Mouse (Mus musculus) lung, postnatal 10 days (tissue): ENCODE results near the gene Fnd3c2.
"Not testable (repeated sequence)": the region's sequence is repeated elsewhere in the genome, so short reads cannot be mapped to it uniquely, and the experiment has no call there.

ENCODE experiments used
- DNase-seq: peaks from one replicate; pipeline ENCODE4 v3.0.0; 2021

The Fnd3c2 gene

DNA sequence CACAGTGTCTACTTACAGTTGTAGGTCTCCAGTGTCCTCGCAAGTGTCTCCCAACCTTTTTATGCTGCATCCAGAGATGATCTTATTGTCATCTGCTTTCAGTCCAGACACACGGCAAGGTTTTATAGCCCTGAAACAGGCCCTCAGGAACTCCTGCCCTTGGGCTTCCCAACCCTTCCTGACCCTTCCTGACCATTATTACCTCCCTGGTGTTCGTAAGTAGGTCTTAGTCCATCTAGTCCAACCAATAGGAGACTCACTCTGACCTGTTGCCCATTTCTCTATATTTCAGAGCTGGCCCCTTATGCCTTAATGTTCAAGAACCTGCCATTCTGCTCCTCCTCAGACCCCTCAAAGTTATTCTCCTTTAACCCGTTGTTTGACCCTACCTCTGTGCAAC, at the start of gene Fnd3c2:
Fnd3c2 (minus strand) TSS at position 101 of the 400 bp plus-strand sequence.
- no peak for DNase-seq

DNA sequence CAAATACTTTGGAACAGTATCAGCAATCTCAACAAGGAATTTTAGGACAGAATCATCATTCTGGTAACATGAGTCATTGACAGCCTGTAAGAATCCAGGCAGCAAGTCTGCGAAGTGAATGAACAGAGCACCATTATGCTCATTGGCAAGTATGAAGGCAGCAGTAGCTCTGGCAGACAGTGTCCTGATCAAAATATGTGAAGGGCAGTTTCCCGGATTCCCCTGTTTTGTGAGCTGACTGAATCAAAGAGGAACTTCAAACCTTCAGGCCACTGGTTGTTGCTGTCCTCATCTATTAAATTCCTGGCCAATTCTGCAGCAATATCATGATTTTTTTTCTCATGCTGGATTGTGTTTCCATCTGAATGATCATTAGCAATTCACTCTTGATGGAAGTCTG, 29.3 kb upstream of the Fnd3c2 start:
- DNase-seq = no peak

DNA sequence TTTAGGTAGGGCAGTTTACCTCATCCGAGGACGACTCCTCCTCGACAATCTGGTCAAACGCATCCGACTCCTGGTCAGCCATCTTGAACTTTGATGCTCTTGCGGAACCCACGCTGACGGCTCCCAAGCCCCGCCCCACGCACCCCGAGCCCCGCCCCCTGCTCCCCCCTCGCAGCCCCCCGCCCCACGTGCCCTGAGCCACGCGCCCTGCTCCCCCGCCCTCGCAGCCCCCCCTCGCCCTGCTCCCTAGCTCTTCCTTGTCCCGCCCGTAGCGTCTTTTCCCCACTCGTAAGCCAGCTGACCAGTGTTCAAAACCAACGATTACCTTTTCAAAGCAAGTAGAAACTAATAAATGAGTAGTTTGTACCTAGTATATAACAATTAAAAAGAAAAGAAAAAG, 34.1 kb downstream of the Fnd3c2 start, which contains the start of gene Taf9b:
Taf9b (minus strand) TSS at position 101 of the 400 bp plus-strand sequence.
- no peak for DNase-seq

DNA sequence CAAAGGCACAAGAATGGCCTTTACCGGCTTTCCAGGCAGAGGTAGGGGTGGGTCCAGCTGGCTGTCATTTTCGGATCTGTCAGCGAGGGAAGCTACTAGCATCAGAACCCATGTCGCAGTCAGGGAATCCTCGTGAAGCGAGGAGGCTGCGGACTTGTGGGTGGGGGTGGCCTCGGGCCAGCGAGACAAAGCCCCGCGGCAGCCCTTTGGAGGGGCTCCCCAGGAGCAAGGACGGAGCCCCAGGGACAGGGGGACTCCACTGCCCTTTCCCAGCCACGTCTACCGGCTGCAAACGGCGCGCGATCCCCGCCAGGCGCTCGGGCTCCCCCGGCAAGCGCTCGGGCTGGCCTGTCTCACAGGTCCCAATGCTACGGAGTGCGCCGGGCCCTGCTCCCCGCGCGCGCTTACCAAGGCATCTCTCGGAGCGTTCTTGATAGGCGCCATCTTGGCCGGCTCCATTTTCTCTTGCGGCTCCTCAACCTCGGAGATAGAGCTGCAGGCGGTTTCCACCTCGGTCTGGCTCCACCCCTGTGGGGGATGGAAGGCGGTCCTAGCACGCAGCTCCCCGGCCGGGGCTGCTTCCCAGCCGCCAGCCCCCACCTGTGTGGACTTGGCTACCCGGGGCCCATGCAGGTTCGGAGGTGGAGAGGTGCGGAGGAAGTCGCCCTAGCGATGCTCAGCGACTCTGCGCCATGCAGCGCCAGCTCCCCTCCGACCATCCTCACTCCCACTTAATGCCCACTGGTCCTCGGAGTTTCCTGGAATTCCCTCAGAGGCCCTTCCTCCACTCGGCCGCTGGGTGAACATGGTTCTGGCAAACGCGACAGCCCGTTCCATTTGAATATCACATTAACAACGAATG, 35.8 kb downstream of the Fnd3c2 start:
- DNase-seq = peak; percentile 84

DNA sequence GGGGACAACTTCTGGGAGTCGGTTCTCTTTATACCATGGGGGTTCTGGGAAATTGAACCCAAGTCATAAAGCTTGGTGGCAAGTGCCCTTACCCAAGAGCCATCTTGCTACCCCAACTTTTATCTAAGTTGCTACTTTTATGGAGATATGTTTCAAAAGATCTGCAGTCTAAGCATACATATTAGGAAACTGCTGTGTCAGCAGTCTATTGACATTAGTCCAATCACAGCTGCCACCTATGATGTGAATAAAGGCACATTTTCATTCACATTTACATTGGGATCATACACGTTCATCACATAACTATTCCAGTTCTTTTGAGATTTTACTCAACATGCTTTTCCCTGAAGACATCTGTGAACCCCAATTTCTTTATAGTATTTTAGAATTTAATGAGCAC, 46.1 kb downstream of the Fnd3c2 start:
- no peak for DNase-seq

DNA sequence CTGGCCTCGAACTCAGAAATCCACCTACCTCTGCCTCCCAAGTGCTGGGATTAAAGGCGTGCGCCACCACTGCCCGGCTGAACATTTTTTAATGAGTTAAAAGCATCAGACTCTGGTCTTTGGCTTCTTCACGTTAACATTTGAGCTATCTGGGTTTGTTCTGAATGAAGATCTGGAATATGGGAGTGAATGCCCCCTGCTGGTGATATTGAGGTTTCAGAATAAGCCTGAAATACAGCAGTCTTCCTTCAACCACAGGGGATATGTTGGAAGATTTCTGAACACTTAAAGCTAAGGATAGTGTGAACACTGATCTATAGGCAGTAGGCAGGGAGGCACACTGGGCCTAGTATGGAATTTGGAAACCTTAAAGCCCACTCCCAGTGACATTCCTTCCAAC, 56.3 kb downstream of the Fnd3c2 start:
- no peak for DNase-seq

DNA sequence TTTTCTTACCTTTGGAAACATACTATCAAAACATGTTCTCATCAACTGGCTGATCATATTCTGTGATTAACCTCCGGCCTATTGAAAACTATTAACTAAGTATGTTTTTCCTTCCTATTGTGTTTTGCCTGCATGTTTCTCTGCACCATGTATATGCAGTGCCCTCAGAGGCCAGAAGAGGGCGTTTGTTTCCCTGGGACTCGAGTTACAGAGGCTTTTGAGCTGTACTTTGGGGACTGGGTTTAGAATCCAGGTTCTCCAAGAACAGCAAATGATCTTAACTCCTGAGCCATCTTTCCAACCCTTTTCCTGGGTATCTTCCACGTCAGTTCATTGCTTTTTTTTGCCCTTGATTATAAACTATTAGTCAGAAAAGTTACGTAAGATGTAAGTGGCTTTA, 57.9 kb downstream of the Fnd3c2 start:
- no peak for DNase-seq

DNA sequence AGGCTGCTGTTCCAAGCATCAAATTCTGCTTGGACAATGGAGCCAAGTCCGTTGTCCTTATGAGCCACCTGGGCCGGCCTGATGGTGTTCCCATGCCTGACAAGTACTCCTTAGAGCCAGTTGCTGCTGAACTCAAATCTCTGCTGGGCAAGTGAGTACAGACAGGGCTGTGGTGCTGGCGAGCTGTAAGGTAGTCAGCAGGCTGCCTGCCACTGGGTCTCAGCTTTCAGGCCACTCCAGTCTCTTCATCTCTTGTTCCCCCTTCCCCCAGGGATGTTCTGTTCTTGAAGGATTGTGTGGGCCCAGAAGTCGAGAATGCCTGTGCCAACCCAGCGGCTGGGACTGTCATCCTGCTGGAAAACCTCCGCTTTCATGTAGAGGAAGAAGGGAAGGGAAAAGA, 60.8 kb downstream of the Fnd3c2 start:
- not testable (repeated sequence) for DNase-seq

DNA sequence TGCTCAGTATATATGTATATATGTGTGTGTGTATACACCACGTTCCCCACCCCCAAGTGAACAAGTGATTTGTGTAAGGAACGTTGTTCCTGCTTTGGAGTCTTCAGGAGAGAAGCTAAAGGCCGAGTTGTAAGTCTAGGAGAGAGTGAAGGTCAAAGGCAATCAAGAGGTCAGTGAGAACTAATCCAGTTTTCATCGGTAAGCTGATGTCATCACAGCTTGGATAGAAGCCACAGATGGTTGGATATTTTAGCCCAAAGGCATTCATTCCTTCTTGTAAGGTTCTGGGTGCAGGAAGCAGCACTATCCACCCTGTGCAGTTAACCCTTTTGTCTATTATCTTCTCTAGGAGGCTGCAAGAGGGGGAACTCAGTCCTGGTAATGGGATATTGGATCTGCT, 65.1 kb downstream of the Fnd3c2 start:
- DNase-seq = no peak

DNA sequence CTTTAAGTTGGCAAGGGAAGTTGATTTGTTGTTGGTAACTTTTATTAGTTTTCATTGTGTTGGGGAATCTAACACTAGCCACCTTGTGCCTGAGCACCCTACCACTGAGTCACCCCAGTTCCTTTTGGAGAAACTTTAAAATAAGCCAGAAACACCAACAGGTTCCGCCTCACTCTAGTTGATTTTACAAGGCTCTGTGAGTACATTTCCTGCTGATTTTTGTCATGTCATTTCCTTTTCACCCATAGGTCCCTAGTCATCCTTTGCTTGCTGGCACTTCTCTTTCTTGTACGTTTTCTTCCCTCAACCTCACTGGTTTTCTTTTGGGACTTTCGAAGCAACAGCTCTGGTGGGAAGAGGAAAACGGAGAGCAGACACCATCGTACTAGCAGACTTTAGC, 65.8 kb downstream of the Fnd3c2 start:
- DNase-seq = no peak

DNA sequence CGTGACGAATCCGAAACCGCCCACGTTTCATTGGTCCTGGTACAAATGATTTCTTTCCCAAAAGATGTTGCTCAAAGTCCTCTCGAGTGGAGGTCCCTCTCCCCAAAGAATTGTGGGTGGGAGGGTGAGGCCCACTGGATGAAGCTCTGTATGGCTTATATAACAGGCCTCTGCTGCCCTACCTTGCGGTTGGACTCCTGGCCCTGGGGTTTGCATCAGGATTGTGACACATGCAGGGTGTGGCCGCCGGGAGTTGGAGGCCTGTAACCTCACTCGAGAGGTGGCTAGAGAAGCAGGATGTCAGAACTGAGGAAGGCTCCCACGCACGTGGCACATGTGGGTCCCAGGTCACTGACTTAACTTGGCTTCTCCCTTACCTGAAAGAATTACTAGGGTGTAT, 67.4 kb downstream of the Fnd3c2 start:
- DNase-seq = peak; percentile 6

DNA sequence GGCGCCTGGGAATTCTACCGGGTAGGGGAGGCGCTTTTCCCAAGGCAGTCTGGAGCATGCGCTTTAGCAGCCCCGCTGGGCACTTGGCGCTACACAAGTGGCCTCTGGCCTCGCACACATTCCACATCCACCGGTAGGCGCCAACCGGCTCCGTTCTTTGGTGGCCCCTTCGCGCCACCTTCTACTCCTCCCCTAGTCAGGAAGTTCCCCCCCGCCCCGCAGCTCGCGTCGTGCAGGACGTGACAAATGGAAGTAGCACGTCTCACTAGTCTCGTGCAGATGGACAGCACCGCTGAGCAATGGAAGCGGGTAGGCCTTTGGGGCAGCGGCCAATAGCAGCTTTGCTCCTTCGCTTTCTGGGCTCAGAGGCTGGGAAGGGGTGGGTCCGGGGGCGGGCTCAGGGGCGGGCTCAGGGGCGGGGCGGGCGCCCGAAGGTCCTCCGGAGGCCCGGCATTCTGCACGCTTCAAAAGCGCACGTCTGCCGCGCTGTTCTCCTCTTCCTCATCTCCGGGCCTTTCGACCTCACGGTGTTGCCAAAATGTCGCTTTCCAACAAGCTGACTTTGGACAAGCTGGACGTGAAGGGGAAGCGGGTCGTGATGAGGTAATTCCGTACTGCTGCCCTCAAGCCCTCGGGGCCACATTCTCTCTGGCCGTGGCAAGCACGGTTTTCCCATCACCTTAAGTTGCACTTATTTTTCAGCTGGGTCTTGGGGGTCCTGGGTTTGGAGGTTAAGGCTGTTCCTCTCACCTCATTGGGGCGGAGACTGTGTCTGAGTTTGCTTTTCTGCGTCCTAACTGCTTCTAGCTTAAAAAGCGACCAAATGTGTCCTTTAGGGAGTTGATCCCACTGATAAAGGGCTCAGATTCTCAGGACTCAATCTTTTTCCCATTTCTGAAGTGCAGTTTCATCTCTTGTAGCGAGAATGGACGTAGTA, 68.2 kb downstream of the Fnd3c2 start, which contains the start of gene Pgk1:
Pgk1 (plus strand) TSS at position 388 of the 937 bp plus-strand sequence.
- DNase-seq = peak; percentile 95

DNA sequence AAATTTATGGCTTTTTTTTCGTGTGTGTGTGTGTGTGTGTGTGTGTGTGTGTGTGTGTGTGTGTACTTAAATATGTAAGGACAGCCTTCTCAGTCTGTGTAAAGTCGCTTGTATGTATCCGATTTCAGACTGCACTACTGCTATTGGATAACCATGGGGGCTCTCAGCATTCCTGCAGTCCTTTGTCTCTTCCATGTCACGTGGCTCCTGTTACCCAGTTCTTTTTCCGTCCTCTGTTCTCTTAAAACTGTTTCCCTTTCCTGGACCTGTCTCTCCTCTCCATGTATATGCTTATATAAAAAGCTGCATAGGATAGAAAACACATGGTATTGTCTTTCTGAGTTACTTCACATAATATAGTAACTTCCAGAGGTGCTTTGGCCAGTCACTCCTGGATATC, 69.5 kb downstream of the Fnd3c2 start:
- no peak for DNase-seq
